Mouse (Mus musculus) left cerebral cortex, adult 2 months (tissue): ENCODE data around the gene Megf9. TPM values are rescaled to one million over a fixed set of nuclear protein-coding genes. Genes with fewer than 3 reads are reported as not detected.
A peak's percentile ranks its signal among the peaks of the same experiment; 100 is the strongest.

Experiments
- DNase-seq, 2 experiments: peaks; one replicate each; pipeline ENCODE4 v3.0.0; 2021 to 2022; ENCODE audit warnings: low spot score in 2 of 2, mixed read lengths in 1 of 2; ENCODE audit errors: extremely low spot score in 1 of 2
- H3K27ac ChIP-seq: fragments of 200-600 bp; 2 replicates; pipeline ENCODE4 v1.8.1; 2022
- H3K4me3 ChIP-seq: fragments of 200-600 bp; 2 replicates; pipeline ENCODE4 v1.8.1; 2022
- CTCF ChIP-seq: fragments of 200-600 bp; IDR thresholded peaks from 2 replicates; pipeline ENCODE4 v1.8.1; 2022; ENCODE audit warnings: antibody characterized with exemption, mild to moderate bottlenecking, moderate library complexity
- intact Hi-C: fragments of 180-260 bp; cut with DNase I; formaldehyde crosslinking; loops from one replicate; pipeline ENCODE4 v1.15.1; 2025
- total RNA-seq, 2 experiments: library from RNA; stranded (reverse); gene quantifications; 2 replicates each; pipeline ENCODE4 v1.2.3; 2021

Gene Megf9
- total RNA-seq, 2 experiments from 2014 or later, result 109 to 115 TPM

DNA sequence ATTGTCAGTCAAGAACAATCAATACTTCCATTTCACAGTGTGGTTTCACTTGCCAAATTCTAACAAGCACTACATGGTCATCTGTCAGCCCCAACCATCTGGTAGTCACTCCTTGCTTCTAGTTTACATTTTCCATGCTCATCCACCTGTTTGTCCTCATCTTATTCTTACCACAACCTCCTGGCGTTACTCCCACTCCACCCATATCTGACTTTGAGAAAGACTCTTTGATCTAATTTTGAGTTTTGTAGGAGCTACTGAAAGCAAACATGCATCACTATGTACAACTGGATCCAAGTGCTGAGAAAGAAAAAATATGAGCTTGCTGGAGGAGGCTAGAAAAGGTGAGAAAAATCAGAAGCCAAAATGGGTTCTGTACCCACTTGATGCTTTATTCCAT lies 17.1 kb downstream of the Megf9 start:
- DNase-seq, result peak in 1 of 2 experiments; percentile 22
- Histone ChIP-seq H3K4me3 (no peak overlapping the region), H3K27ac (no peak overlapping the region; the same call in 1 of the 2 replicates)
- intact Hi-C loops, result no loop called here
- no peak for TF ChIP-seq CTCF

DNA sequence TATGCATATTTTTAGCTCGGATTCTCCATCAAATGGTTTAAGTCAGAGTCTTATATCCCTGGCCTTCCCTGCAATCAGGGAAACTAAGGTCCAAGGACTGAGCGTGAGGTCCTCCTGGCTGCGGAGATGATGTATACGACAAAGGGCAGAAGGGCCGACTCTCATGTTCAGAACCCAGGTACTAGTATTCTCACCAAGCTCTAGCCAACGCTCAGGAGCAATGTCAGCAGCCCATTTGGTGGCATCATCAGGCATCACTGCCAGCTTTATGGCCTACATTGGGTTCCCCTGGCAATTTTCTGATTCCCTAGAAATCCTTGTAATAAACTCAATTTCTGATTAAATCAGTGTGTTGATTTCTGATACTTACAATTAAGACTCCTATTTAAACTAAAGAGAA lies 18.5 kb downstream of the Megf9 start:
- no peak for DNase-seq
- Histone ChIP-seq H3K27ac (no peak overlapping the region), H3K4me3 (no peak overlapping the region)
- intact Hi-C loops, result no loop called here
- no peak for TF ChIP-seq CTCF

DNA sequence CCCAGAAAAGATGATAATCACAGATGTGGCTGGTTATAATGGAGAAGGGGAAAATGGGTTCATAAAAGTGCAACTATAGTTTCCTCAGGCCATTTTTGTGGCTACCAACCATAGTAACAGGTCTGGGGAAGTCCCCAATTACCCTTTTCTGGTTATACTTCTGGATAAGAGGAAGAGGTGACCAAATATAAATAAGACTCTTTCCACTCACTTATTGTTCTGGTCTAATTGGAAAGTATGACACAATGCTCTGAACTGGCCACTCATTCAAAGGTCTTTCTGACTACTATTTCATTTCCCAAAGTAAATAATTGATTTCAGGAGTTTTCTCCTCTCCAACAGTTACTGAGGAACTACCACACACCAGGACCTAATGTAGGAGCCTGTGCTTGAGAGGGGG lies 19.3 kb downstream of the Megf9 start:
- Histone ChIP-seq H3K27ac (no peak overlapping the region), H3K4me3 (no peak overlapping the region)
- DNase-seq, result no peak
- intact Hi-C loops, result no loop called here
- TF ChIP-seq CTCF, result no peak

DNA sequence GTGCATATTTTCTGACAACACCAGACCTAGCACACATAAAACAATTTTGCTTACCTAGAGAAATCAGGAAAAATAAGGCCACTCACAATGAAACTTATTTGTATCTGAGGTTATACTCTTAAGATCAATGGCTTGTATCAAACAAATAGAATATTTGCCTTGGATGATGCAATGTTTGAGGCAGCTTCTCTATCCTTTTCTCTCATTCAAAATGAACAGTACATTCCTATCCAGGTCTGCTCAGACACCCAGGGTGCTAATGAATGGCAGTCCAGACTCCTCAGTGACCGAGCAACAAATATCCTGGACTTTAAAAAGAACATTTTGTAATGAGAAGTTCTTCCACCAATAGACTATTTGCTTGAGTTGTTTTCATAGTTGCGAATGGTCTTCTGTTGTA lies 24.8 kb downstream of the Megf9 start:
- DNase-seq, result no peak
- intact Hi-C loops, result no loop called here
- H3K27ac ChIP-seq, result peak overlapping the region; percentile 19; the same call in 1 of the 2 replicates
- H3K4me3 ChIP-seq, result no peak overlapping the region
- TF ChIP-seq CTCF, result no peak

DNA sequence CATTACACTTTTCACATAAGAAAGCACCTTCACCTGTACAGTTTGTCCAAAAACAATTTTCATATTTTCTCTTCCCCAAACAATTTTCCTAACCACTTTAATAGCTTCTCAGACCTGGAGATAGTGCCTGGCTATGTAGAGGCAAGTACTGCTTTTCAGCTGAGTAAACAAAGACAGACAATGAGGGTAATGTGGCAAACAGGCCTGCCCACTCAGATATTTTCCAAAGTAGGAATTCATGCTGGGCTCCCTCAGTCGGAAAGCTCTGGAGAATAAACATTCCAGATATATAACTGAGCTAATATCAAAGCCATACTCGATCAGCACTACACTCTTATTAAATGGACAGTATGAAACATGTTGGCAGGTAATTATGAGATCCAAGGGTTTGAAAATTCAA lies 25.2 kb downstream of the Megf9 start:
- TF ChIP-seq CTCF, result no peak
- DNase-seq, result no peak
- intact Hi-C loops, result no loop called here
- H3K4me3 ChIP-seq, result no peak overlapping the region
- H3K27ac ChIP-seq, result peak overlapping the region; percentile 19; the same call in 1 of the 2 replicates

DNA sequence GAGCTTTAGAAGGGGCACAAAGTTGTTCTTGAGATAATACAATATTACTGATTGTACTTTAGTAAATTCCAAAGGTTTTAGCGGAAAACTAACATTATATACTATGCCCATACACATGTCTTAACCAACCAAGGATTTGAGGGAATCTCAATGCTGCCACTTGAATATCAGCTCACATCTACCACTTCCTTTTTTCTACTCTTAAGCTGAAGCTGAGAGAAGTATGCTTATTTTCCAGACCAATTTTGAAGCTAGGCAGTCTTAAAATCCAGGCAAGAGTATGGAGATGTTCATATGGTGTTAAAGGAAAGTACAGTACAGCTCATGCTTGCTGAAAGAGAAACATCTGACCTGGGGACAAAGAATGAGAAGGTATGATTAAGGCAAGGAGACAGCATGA lies 26.6 kb downstream of the Megf9 start:
- H3K27ac ChIP-seq, result no peak overlapping the region
- DNase-seq, result no peak
- no peak overlapping the region for H3K4me3 ChIP-seq
- intact Hi-C loops, result no loop called here
- TF ChIP-seq CTCF, result no peak

DNA sequence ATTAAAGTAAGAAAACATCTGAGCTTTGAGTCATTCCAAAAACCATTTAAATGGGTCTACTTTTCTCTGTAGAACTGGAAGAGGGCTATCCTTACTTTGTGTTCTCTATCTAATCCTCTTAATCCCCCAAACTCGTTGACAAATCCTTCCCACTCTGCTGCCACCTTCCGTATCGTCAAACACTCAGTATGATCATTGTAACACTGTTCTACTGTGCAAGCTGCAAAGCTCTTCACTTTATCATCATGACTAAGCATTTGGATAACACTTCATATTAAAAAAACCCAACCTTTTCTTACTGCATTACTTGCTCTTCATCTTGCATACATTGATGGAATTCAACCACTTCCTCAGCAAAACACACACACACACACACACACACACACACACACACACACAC lies 28.8 kb downstream of the Megf9 start:
- DNase-seq, result no peak
- TF ChIP-seq CTCF, result no peak
- Histone ChIP-seq H3K27ac (no peak overlapping the region), H3K4me3 (no peak overlapping the region)
- intact Hi-C loops, result no loop called here

DNA sequence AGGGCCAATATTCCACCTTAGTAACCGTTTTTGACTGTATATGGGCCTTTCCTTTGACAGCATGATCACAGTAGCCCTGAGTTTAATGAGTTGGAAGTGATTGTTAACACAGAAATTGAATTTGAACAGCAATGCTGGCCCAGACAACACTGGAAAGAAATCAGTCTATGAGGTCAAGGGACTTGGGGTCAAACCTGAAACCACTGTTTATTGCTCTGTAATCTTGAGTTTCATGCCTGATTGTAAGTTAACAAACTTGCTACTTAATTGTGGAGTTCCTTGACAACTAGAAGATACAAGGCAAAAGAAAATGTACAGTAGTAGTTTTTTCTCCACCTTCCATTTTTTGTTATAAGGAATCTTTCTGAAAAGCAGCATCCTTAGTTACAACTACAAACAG lies 31.0 kb downstream of the Megf9 start:
- intact Hi-C loops, result no loop called here
- H3K27ac ChIP-seq, result no peak overlapping the region
- H3K4me3 ChIP-seq, result no peak overlapping the region
- no peak for TF ChIP-seq CTCF
- DNase-seq, result no peak

DNA sequence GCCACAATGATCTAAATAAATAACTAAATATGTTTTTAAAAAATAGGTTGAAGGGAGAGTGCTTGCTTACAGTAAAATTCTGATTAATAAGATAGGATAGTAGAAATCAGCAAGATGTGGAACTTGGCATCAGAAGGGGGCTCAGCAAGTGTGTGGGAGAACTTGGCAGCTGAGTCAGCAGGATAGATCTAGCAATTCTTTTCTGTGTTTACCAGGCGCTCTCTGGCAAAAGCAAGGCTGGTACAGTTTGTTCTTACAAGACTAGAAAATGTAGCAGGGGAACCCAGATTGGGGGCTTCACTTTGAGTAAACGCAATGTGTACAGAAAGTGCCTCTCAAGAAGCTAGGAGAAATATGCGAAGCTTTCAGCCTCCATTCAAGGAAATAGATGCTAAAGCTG lies 35.5 kb downstream of the Megf9 start:
- intact Hi-C loops, result no loop called here
- H3K4me3 ChIP-seq, result no peak overlapping the region
- no peak for TF ChIP-seq CTCF
- peak in 1 of 2 experiments; percentile 37 for DNase-seq
- no peak overlapping the region for H3K27ac ChIP-seq

DNA sequence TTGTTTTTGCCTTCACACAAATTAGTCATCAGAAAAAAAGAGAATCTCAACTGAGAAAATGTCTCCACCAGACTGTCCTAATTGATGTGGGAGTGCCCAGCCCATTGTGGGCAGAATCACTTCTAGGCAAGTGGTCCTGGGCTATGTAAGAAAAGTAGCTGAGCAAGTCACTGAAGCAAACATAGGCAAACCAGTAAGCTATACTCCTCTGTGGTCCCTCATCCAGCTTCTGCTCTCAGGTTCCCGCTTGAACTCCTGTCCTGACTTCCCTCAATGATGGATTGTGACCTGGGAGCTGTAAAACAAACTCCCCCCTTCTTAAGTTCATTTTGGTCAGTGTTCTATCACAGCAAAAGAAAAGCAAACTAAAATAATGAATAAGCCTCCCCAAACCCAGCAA lies 37.8 kb downstream of the Megf9 start:
- no peak for TF ChIP-seq CTCF
- DNase-seq, result no peak

DNA sequence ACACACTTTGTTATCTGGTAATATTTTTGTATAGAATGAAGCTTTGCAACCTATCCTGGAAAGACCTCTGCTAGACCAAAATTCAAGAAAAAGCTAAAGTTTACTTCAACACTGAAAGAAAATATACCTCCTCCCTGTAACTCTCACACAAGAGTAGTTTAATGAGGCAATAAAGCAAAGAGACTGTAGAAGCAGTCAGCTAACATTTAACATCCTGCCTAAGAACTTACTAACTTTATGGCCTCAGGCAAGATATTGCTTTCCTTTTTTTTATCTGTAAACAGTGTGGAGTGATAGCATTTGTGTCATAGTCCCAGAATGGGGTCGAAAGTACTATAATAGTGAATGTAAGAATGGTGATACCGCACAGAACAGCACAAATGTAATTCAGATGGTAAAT lies 45.0 kb downstream of the Megf9 start:
- no peak overlapping the region for H3K4me3 ChIP-seq
- no peak for TF ChIP-seq CTCF
- no peak for DNase-seq
- H3K27ac ChIP-seq, result no peak overlapping the region
- intact Hi-C loops, result no loop called here

More for the DNA sequence above, 37.8 kb downstream of the Megf9 start:
- no peak overlapping the region for H3K4me3 ChIP-seq
- intact Hi-C loops, result no loop called here
- no peak overlapping the region for H3K27ac ChIP-seq

DNA sequence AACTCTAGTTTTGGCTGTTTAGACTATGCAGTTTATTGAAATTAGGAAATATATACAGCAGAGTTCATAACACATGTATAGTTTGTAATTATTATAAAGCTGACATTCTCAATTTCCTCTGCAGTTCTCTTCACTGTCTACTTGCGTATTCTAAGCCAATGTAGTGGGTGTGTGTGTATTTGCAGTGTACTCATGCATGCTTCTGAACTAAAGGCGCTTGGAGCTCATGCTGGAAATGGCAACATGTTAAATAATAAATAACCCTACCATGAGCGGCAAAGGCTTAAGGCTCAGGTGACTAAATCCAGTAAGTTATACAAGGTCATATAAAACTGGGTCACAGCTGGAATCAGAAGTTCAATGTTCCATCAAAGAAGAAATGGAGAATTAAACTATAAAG lies 46.4 kb downstream of the Megf9 start:
- intact Hi-C loops, result no loop called here
- H3K27ac ChIP-seq, result no peak overlapping the region
- no peak overlapping the region for H3K4me3 ChIP-seq
- DNase-seq, result no peak
- TF ChIP-seq CTCF, result no peak

DNA sequence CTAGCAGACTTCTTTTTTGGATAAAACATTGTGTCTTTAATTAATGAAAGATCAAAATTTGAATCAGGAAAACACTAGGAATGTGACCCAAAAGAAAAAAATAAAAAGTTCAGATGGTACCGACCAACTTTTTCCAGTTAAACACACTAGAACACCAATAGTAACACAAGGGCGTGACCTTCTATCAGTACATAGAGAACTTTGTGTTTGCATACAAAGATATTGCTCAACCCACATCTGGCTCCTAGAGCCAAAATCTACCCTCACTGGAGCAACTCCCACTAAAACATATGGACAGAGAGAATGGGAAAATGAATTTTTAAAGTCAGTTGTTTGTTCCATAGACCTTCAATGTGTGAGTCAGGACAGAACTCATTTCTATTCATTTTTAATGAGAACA lies 50.7 kb downstream of the Megf9 start:
- DNase-seq, result no peak
- TF ChIP-seq CTCF, result no peak
- no peak overlapping the region for H3K27ac ChIP-seq
- intact Hi-C loops, result no loop called here
- H3K4me3 ChIP-seq, result no peak overlapping the region

DNA sequence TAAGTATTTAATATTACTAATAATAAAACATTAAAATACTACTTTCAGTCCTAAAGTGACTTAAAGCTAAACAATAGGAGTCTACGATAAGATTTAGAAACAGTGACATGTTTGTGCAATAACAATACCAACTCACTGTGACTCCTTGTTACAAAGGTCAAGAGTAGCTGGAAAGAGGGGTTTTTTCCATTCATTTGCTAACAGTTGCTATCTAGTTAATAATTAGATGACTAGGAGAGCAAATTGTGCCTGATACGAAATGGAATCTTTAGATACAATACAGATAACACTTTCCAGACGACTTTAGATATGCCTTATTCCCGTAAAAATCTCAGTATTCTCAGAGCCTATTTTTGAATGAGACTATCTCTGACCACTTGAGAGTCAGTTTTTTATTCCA lies 52.9 kb downstream of the Megf9 start:
- intact Hi-C loops, result no loop called here
- Histone ChIP-seq H3K27ac (no peak overlapping the region), H3K4me3 (no peak overlapping the region)
- no peak for TF ChIP-seq CTCF
- DNase-seq, result no peak
